Comparison of ENCODE assay signal across 25 mouse cellular contexts in genomic region chr10:121381280-121381679, GRCm38 (mm10).
"Had no signal": no experiment of that assay in that cellular context is flagged by ENCODE, and none has a peak within 500 bp of the region (broad histone marks: within the 10 kb centered on the region; RNA-seq: fewer than 3 reads in every experiment).

No protein-coding gene starts in this region.

- H3K4me3 ChIP-seq: heart, adult 2 months; heart, embryonic 13.5 days; heart, embryonic 15.5 days; hindbrain, embryonic 13.5 days; hindbrain, embryonic 15.5 days; kidney, embryonic 15.5 days; limb, embryonic 13.5 days; limb, embryonic 15.5 days; liver, embryonic 12.5 days had no signal

- H3K4me2 ChIP-seq: heart, embryonic 11.5 days; heart, embryonic 13.5 days; heart, embryonic 15.5 days; hindbrain, embryonic 13.5 days; hindbrain, embryonic 15.5 days; kidney, embryonic 15.5 days; limb, embryonic 13.5 days; limb, embryonic 15.5 days; liver, embryonic 12.5 days had no signal

- H3K27ac ChIP-seq: heart, adult 2 months; heart, embryonic 13.5 days; heart, embryonic 15.5 days; hindbrain, embryonic 13.5 days; hindbrain, embryonic 15.5 days; hindbrain, postnatal 0 days; kidney, embryonic 15.5 days; kidney, postnatal 0 days; limb, embryonic 13.5 days; limb, embryonic 15.5 days; liver, embryonic 12.5 days had no signal

- H3K9ac ChIP-seq: heart, embryonic 13.5 days; heart, embryonic 15.5 days; hindbrain, embryonic 13.5 days; hindbrain, embryonic 15.5 days; kidney, embryonic 15.5 days; limb, embryonic 13.5 days; limb, embryonic 15.5 days; liver, embryonic 12.5 days had no signal

- H3K4me1 ChIP-seq: hindbrain, embryonic 15.5 days; limb, embryonic 15.5 days had no signal

- H3K27me3 ChIP-seq: heart, embryonic 13.5 days; heart, embryonic 15.5 days; hindbrain, embryonic 13.5 days; hindbrain, embryonic 15.5 days; kidney, embryonic 15.5 days; limb, embryonic 13.5 days; limb, embryonic 15.5 days; liver, embryonic 12.5 days had no signal

- ATAC-seq: hindbrain, postnatal 0 days; intestine, embryonic 16.5 days; liver, embryonic 12.5 days had no signal

- H3K9me3 ChIP-seq: heart, embryonic 13.5 days; heart, embryonic 15.5 days; hindbrain, embryonic 13.5 days; hindbrain, embryonic 15.5 days; kidney, embryonic 15.5 days; limb, embryonic 13.5 days; limb, embryonic 15.5 days; liver, embryonic 12.5 days had no signal

- DNase-seq: gastrocnemius, postnatal 14 days; gastrocnemius, postnatal 36 days; heart, adult 2 months; heart, postnatal 14 days; heart, postnatal 36 days; kidney, adult 11 months; kidney, adult 2 months; kidney, adult 9 months; kidney, postnatal 14 days; kidney, postnatal 36 days; layer of hippocampus, adult 9-11 months; layer of hippocampus, postnatal 36 days; left cerebral cortex, postnatal 4 days had no signal
